Mouse (Mus musculus) heart, embryonic 16.5 days (tissue): ENCODE measurements around the gene Tmem269. TPM values are rescaled to one million over a fixed set of nuclear protein-coding genes. Genes with fewer than 3 reads are reported as not detected.
A peak's percentile ranks its signal among the peaks of the same experiment; 100 is the strongest.

Experiments
- ATAC-seq: fragments of 200-750 bp; cut with Nextera tagmentation; replicated peaks from 2 replicates; pipeline ENCODE4 v1.8.0; 2017; ENCODE audit warnings: moderate number of reproducible peaks; ENCODE audit not compliant: insufficient read depth, low FRiP score; ENCODE audit errors: extremely low read depth
- H3K27ac ChIP-seq: fragments of 300-500 bp; sonication (generic); 2 replicates; pipeline ENCODE4 v1.5.1; 2014; ENCODE audit warnings: mild to moderate bottlenecking, low read length, control low read depth, moderate library complexity
- H3K27me3 ChIP-seq: fragments of 300-500 bp; sonication (generic); 2 replicates; pipeline ENCODE4 v1.6.1; 2014; ENCODE audit warnings: low read length, mixed read lengths; ENCODE audit not compliant: control insufficient read depth, insufficient read depth
- H3K36me3 ChIP-seq: fragments of 300-500 bp; sonication (generic); 2 replicates; pipeline ENCODE4 v1.6.1; 2014; ENCODE audit not compliant: control insufficient read depth, insufficient read depth
- H3K4me1 ChIP-seq: fragments of 300-500 bp; sonication (generic); 2 replicates; pipeline ENCODE4 v1.6.1; 2014; ENCODE audit warnings: low read length, mixed read lengths; ENCODE audit not compliant: control insufficient read depth, insufficient read depth
- H3K4me2 ChIP-seq: fragments of 300-500 bp; sonication (generic); 2 replicates; pipeline ENCODE4 v1.6.1; 2014; ENCODE audit warnings: low read depth, mild to moderate bottlenecking, control low read depth, low read length
- H3K4me3 ChIP-seq: fragments of 300-500 bp; sonication (generic); 2 replicates; pipeline ENCODE4 v1.5.1; 2014; ENCODE audit warnings: mild to moderate bottlenecking, control low read depth, low read length
- H3K9ac ChIP-seq: fragments of 300-500 bp; sonication (generic); 2 replicates; pipeline ENCODE4 v1.6.1; 2014; ENCODE audit warnings: low read length, control low read depth
- H3K9me3 ChIP-seq: fragments of 300-500 bp; sonication (generic); replicated peaks from 2 replicates; pipeline ENCODE4 v1.6.1; 2016; ENCODE audit warnings: low read length; ENCODE audit not compliant: control insufficient read depth
- WGBS: fragments of 180-500 bp; shearing (Covaris S2); extraction: QIAGEN DNeasy Blood & Tissue Kit; methylation state at CpG from one replicate; pipeline ENCODE4 v1.1.7; 2014; 5-methylcytosine and 5-hydroxymethylcytosine counted together
- polyA plus RNA-seq: library from polyadenylated mRNA; unstranded; fragments of >200 nt; fragmentation: Nextera tagmentation; extraction: Ambion mirVana; gene quantifications from 2 replicates; pipeline ENCODE4 v1.2.1, GENCODE M21; 2015

The Tmem269 gene
- polyA plus RNA-seq, 1 experiment from 2014 or later = 0.22 TPM

- Histone ChIP-seq H3K4me1 (peaks cover 7% of the 10 kb centered on the region; the same call in 1 of the 2 replicates), H3K4me3 (no peak overlapping the region), H3K9ac (no peak overlapping the region), H3K36me3 (no peaks in the 10 kb centered on the region), H3K27me3 (no peaks in the 10 kb centered on the region), H3K4me2 (no peak overlapping the region), H3K9me3 (no peaks in the 10 kb centered on the region), H3K27ac (no peak overlapping the region)
- 62% methylated on average over 3 of the region's 3 CpGs for WGBS
- no peak for ATAC-seq
These were observed 26.7 kb downstream of the Tmem269 start for GRCm38 (mm10) chr4:119191273-119191672.

DNA sequence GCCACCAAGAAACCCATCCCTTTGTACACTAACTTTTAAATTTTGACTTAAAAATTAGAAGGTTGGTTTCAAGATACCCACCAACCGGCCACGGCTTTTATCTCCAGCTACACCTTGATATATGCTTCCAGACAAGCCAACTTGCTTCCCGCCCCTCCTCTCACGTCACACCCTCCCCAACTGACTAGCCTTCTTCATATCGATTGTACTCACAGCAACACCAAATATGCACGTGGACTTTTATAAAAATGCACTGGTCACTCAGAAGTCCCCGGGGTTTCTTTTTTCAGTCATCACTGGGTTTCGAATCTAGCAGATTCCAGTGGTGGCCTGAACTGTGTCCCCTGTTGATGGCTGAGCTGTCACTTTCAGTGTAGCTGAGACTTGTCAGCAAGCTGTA is 27.4 kb downstream of the Tmem269 start:
- H3K9ac ChIP-seq = no peak overlapping the region
- no peak overlapping the region for H3K27ac ChIP-seq
- H3K9me3 ChIP-seq = no peaks in the 10 kb centered on the region
- H3K4me2 ChIP-seq = no peak overlapping the region
- H3K27me3 ChIP-seq = no peaks in the 10 kb centered on the region
- no peak overlapping the region for H3K4me3 ChIP-seq
- peaks cover 4% of the 10 kb centered on the region; the same call in 1 of the 2 replicates for H3K4me1 ChIP-seq
- no peak for ATAC-seq
- H3K36me3 ChIP-seq = no peaks in the 10 kb centered on the region
- 66% methylated on average over 8 of the region's 8 CpGs for WGBS

GRCm38 (mm10) chr4:119189864-119190263 is 28.2 kb downstream of the Tmem269 start, which contains the start of gene Ermap:
TSS of gene Ermap (minus strand) at chr4:119190011.
- H3K9me3 ChIP-seq = no peaks in the 10 kb centered on the region
- peaks cover 4% of the 10 kb centered on the region; the same call in 1 of the 2 replicates for H3K4me1 ChIP-seq
- no peak for ATAC-seq
- no peaks in the 10 kb centered on the region for H3K27me3 ChIP-seq
- no peak within 1 kb of the TSS for H3K4me2 ChIP-seq
- H3K36me3 ChIP-seq = no peaks in the 10 kb centered on the region
- no peak within 1 kb of the TSS for H3K9ac ChIP-seq
- WGBS = 58% methylated on average over 6 of the region's 6 CpGs
- no peak within 1 kb of the TSS for H3K4me3 ChIP-seq
- H3K27ac ChIP-seq = no peak within 1 kb of the TSS

DNA sequence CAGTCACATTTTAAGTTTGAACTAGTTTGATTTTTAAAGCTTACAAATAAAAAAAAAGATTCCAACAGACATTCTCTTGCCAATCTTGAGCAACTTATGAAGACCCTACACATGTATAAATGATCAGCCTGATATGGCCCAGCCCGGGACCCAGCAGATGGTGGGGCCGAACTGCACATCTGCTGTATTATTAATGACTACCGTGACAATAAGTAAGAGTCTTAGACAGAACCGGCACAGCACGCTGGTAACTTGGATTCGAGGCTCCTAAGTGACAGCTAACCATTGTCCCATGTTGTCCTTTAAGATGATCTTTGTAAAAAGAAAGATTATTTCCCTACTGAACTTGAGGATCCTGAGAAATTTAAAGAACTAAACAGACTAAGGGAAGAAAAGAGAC is 28.6 kb downstream of the Tmem269 start:
- Histone ChIP-seq H3K27ac (no peak overlapping the region), H3K4me3 (no peak overlapping the region)
- 77% methylated on average over 6 of the region's 6 CpGs for WGBS

GRCm38 (mm10) chr4:119188060-119188785 is 29.8 kb downstream of the Tmem269 start:
- no peaks in the 10 kb centered on the region for H3K9me3 ChIP-seq
- H3K36me3 ChIP-seq = no peaks in the 10 kb centered on the region
- WGBS = 32% methylated on average over 11 of the region's 11 CpGs
- H3K4me2 ChIP-seq = peak overlapping the region; percentile 34
- no peak for ATAC-seq
- peak overlapping the region; percentile 4; the same call in 1 of the 2 replicates for H3K4me3 ChIP-seq
- peaks cover 4% of the 10 kb centered on the region; the same call in 1 of the 2 replicates for H3K4me1 ChIP-seq
- H3K27ac ChIP-seq = no peak overlapping the region; the same call in 1 of the 2 replicates
- no peak overlapping the region for H3K9ac ChIP-seq
- H3K27me3 ChIP-seq = no peaks in the 10 kb centered on the region

More for the DNA sequence above, 28.6 kb downstream of the Tmem269 start:
- Histone ChIP-seq H3K9ac (no peak overlapping the region), H3K36me3 (no peaks in the 10 kb centered on the region), H3K27me3 (no peaks in the 10 kb centered on the region), H3K4me1 (peaks cover 4% of the 10 kb centered on the region; the same call in 1 of the 2 replicates), H3K4me2 (no peak overlapping the region), H3K9me3 (no peaks in the 10 kb centered on the region)
- no peak for ATAC-seq

- H3K9ac ChIP-seq = no peak overlapping the region
- 75% methylated on average over 4 of the region's 4 CpGs for WGBS
- H3K27ac ChIP-seq = no peak overlapping the region
- H3K4me2 ChIP-seq = no peak overlapping the region
- ATAC-seq = no peak
- no peaks in the 10 kb centered on the region for H3K9me3 ChIP-seq
- no peaks in the 10 kb centered on the region for H3K36me3 ChIP-seq
- no peaks in the 10 kb centered on the region for H3K27me3 ChIP-seq
- peaks cover 4% of the 10 kb centered on the region; the same call in 1 of the 2 replicates for H3K4me1 ChIP-seq
- H3K4me3 ChIP-seq = no peak overlapping the region
These were observed 32.2 kb downstream of the Tmem269 start for GRCm38 (mm10) chr4:119185771-119186170.

GRCm38 (mm10) chr4:119183525-119183924 is 34.5 kb downstream of the Tmem269 start:
- H3K27me3 ChIP-seq = no peaks in the 10 kb centered on the region
- no peak overlapping the region for H3K4me2 ChIP-seq
- no peak overlapping the region for H3K4me3 ChIP-seq
- ATAC-seq = no peak
- H3K27ac ChIP-seq = no peak overlapping the region
- no peak overlapping the region for H3K9ac ChIP-seq
- H3K4me1 ChIP-seq = peaks cover under 1% of the 10 kb centered on the region; the same call in 1 of the 2 replicates
- H3K9me3 ChIP-seq = no peaks in the 10 kb centered on the region
- WGBS = 38% methylated on average over 1 of the region's 1 CpGs
- H3K36me3 ChIP-seq = no peaks in the 10 kb centered on the region

DNA sequence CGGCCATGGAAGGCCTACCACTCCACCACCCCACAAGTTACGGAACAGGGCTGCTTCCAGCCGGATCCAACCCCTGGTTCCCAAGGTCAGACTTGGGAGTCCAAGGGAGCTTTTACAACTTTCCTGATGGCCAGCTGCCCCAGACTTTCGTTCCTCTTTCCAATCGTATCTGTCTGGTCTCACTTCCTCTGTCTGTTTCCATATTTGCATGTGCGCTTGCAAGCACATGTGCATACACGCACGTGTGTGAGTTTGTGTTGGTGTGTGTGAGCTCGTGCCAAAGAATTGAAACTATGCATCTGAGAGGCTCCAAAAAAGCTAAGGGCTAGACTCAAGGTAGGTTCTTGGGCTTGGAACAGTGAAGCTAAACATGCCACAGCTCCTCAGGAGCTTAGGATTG is 36.6 kb downstream of the Tmem269 start:
- H3K9ac ChIP-seq = no peak overlapping the region
- no peak for ATAC-seq
- no peaks in the 10 kb centered on the region for H3K36me3 ChIP-seq
- no peak overlapping the region for H3K27ac ChIP-seq
- H3K4me2 ChIP-seq = no peak overlapping the region
- no peaks in the 10 kb centered on the region for H3K27me3 ChIP-seq
- 79% methylated on average over 9 of the region's 9 CpGs for WGBS
- H3K4me1 ChIP-seq = no peaks in the 10 kb centered on the region
- no peaks in the 10 kb centered on the region for H3K9me3 ChIP-seq
- no peak overlapping the region for H3K4me3 ChIP-seq

- Histone ChIP-seq H3K4me2 (no peak overlapping the region), H3K9me3 (no peaks in the 10 kb centered on the region), H3K27me3 (no peaks in the 10 kb centered on the region), H3K36me3 (no peaks in the 10 kb centered on the region), H3K27ac (no peak overlapping the region), H3K4me1 (no peaks in the 10 kb centered on the region), H3K4me3 (no peak overlapping the region), H3K9ac (no peak overlapping the region)
- 23% methylated on average over 4 of the region's 4 CpGs for WGBS
- no peak for ATAC-seq
These were observed 37.8 kb downstream of the Tmem269 start for GRCm38 (mm10) chr4:119180133-119180707.
